Mouse (Mus musculus): ENCODE measurements around the gene Col4a4.

Gene Col4a4

DNA sequence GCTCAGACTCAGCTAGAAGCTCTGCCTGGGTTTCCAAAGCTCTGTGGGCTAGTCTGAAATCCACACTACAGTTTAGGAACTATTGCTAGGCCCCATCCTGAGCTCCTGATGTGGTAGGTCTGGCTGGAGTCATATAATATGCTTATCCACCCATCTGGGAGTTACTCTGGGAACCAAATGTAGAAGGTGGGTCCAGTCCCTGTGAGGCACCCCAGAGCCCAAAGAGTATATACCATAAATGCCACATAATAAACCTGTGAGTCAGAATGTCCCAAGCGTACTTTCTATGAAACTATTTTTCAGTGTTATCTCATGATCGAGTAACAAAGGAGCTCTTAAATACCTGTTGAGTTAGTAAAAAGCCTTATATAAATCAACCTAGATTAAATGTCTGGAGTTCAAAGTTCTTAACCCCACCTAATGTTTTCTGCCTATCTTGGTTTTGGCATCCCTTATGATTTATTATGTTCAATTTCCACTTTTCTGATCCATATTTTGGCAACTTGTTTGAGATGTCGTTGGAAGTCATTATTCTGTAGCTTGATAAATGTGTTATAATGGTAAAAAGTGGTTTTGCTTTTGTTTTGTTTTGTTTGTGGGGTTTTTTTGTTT lies 172.1 kb downstream of the Col4a4 start:
- no peak for DNase-seq (ENCODE audit: low spot score in 2 of 2)

DNA sequence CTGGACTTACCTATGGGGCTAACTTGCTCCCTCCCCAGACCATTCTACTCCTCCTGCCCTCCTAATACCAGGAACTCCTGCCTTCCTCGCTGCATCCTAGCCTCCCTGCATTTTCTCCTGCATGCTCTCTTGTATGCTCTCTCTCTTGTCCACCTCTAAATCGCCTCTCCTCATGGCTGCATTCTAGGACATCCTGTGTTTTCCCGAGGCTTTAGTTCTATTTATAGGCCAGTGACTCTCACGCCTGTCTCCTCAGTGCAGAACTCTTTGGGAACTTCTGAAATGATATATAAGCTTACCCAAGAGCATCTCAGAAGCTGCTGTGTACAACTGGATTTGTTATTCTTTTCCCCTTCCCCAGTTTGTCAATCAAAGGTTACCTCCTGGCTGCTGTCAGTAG lies 174.6 kb downstream of the Col4a4 start:
- DNase-seq (ENCODE audit: low spot score in 2 of 2), result no peak

DNA sequence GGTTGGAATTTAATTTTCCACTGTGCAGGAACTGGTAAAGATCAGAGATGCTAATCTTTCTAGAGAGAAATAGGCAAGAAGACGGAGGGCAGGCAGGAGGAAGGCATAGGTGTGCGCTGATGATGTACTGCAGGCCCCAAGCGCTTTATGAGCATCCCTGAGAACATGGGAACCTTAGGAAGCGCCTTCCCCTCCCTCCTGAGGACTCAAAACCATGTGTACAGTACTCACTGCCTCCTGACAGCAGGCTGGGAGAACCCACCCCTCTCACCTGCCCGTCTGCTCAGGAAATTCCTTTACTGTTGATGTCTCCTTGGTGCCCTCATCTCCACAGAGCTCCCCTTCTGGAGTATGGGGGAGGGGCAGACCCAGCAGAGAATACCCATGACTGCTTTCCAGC lies 175.1 kb downstream of the Col4a4 start:
- no peak for DNase-seq (ENCODE audit: low spot score in 2 of 2)

DNA sequence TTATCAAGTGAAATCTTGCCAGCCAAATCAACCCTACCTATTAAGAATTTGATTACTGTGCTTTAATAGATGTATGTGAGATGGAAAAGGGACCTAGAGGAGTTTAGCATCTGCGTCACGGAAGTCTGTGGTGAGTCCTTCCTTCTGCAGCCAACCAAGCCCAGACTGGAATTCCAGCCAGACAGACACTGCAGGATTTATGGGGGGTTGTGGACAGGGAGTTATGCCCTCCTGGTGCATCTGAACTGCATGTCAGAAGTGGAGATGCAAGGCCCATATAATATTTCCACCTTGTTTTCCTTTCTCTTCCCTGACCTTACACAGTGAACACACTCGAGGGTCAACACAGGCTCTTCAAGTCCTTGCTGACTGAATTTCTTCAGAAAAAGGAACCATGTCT lies 176.1 kb downstream of the Col4a4 start:
- no peak for DNase-seq (ENCODE audit: low spot score in 2 of 2)

DNA sequence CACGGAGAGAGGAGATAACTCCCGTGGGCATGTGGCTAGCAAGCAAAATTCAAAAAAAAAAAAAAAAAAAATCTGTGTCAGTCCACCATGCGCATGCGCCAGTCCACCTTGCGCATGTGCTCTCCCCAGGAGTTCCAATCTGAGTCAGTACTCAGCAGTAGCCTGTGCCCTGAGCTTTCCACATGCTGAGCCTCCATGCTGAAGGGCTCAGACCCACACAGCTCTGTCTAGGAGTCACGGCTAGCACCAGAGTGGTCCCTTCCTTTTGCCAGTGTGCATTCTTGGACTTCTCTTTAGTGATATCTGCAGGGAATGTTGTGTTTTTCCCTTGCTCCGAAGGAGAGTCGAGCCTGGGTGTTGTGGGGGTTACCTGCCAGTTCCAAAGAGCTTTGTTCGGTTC lies 177.4 kb downstream of the Col4a4 start:
- no peak for DNase-seq (ENCODE audit: low spot score in 2 of 2)

DNA sequence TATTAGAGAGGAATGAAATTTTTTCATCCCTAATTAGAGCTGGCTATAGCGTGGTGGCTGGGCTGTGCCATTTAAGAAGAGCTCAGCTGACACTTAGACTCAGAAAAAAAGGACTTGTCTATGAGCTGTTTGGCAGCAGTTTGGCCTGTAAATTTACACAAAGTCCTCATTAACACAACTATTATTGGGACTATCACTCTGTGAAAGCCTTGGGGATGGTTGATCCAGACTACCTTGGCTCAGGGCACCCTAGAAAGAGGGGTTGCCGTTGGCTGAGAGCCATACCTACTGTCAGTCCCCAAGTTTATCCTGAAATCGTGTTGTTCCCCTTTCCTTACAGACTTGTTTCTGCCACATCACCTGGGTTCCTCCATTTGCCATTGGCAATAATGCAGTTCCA lies 178.9 kb downstream of the Col4a4 start:
- no peak for DNase-seq (ENCODE audit: low spot score in 2 of 2)

Measured in left cerebral cortex, adult 9 months (tissue).